Mouse (Mus musculus) heart, embryonic 16.5 days (tissue): Measurements from ENCODE around the gene Otud7b. TPM values are rescaled to one million over a fixed set of nuclear protein-coding genes. Genes with fewer than 3 reads are reported as not detected.
"Not testable (repeated sequence)": the region's sequence is repeated elsewhere in the genome, so short reads cannot be mapped to it uniquely, and the experiment has no call there.

Source experiments
- ATAC-seq: fragments of 200-750 bp; cut with Nextera tagmentation; replicated peaks from 2 replicates; pipeline ENCODE4 v1.8.0; 2017; ENCODE audit warnings: moderate number of reproducible peaks; ENCODE audit not compliant: insufficient read depth, low FRiP score; ENCODE audit errors: extremely low read depth
- H3K27ac ChIP-seq: fragments of 300-500 bp; sonication (generic); 2 replicates; pipeline ENCODE4 v1.5.1; 2014; ENCODE audit warnings: mild to moderate bottlenecking, low read length, control low read depth, moderate library complexity
- H3K27me3 ChIP-seq: fragments of 300-500 bp; sonication (generic); 2 replicates; pipeline ENCODE4 v1.6.1; 2014; ENCODE audit warnings: low read length, mixed read lengths; ENCODE audit not compliant: control insufficient read depth, insufficient read depth
- H3K36me3 ChIP-seq: fragments of 300-500 bp; sonication (generic); 2 replicates; pipeline ENCODE4 v1.6.1; 2014; ENCODE audit not compliant: control insufficient read depth, insufficient read depth
- H3K4me1 ChIP-seq: fragments of 300-500 bp; sonication (generic); 2 replicates; pipeline ENCODE4 v1.6.1; 2014; ENCODE audit warnings: low read length, mixed read lengths; ENCODE audit not compliant: control insufficient read depth, insufficient read depth
- H3K4me2 ChIP-seq: fragments of 300-500 bp; sonication (generic); 2 replicates; pipeline ENCODE4 v1.6.1; 2014; ENCODE audit warnings: low read depth, mild to moderate bottlenecking, control low read depth, low read length
- H3K4me3 ChIP-seq: fragments of 300-500 bp; sonication (generic); 2 replicates; pipeline ENCODE4 v1.5.1; 2014; ENCODE audit warnings: mild to moderate bottlenecking, control low read depth, low read length
- H3K9ac ChIP-seq: fragments of 300-500 bp; sonication (generic); 2 replicates; pipeline ENCODE4 v1.6.1; 2014; ENCODE audit warnings: low read length, control low read depth
- H3K9me3 ChIP-seq: fragments of 300-500 bp; sonication (generic); replicated peaks from 2 replicates; pipeline ENCODE4 v1.6.1; 2016; ENCODE audit warnings: low read length; ENCODE audit not compliant: control insufficient read depth
- WGBS: fragments of 180-500 bp; shearing (Covaris S2); extraction: QIAGEN DNeasy Blood & Tissue Kit; methylation state at CpG from one replicate; pipeline ENCODE4 v1.1.7; 2014; 5-methylcytosine and 5-hydroxymethylcytosine counted together
- polyA plus RNA-seq: library from polyadenylated mRNA; unstranded; fragments of >200 nt; fragmentation: Nextera tagmentation; extraction: Ambion mirVana; gene quantifications from 2 replicates; pipeline ENCODE4 v1.2.1, GENCODE M21; 2015

Gene Otud7b
- polyA plus RNA-seq, 1 experiment from 2014 or later = 18.6 TPM

- H3K4me2 ChIP-seq = no peak overlapping the region
- 88% methylated on average over 11 of the region's 11 CpGs for WGBS
These were observed 91.4 kb downstream of the Otud7b start for GRCm38 (mm10) chr3:96195616-96196313.

GRCm38 (mm10) chr3:96196437-96197128, 92.3 kb downstream of the Otud7b start:
- Histone ChIP-seq H3K4me3 (peak overlapping the region; percentile 78), H3K36me3 (peaks cover 9% of the 10 kb centered on the region), H3K27me3 (no peaks in the 10 kb centered on the region), H3K9me3 (peaks cover 6% of the 10 kb centered on the region), H3K4me2 (peak overlapping the region; percentile 93), H3K9ac (peak overlapping the region; percentile 90), H3K4me1 (peaks cover 11% of the 10 kb centered on the region), H3K27ac (peak overlapping the region; percentile 88)
- ATAC-seq = no peak
- 20% methylated on average over 27 of the region's 27 CpGs for WGBS

More at GRCm38 (mm10) chr3:96195616-96196313, 91.4 kb downstream of the Otud7b start:
- no peaks in the 10 kb centered on the region for H3K27me3 ChIP-seq
- no peak for ATAC-seq
- H3K9ac ChIP-seq = no peak overlapping the region
- H3K4me3 ChIP-seq = no peak overlapping the region
- H3K36me3 ChIP-seq = peaks cover 9% of the 10 kb centered on the region
- no peak overlapping the region for H3K27ac ChIP-seq
- peaks cover 11% of the 10 kb centered on the region for H3K4me1 ChIP-seq
- peaks cover 6% of the 10 kb centered on the region for H3K9me3 ChIP-seq

DNA sequence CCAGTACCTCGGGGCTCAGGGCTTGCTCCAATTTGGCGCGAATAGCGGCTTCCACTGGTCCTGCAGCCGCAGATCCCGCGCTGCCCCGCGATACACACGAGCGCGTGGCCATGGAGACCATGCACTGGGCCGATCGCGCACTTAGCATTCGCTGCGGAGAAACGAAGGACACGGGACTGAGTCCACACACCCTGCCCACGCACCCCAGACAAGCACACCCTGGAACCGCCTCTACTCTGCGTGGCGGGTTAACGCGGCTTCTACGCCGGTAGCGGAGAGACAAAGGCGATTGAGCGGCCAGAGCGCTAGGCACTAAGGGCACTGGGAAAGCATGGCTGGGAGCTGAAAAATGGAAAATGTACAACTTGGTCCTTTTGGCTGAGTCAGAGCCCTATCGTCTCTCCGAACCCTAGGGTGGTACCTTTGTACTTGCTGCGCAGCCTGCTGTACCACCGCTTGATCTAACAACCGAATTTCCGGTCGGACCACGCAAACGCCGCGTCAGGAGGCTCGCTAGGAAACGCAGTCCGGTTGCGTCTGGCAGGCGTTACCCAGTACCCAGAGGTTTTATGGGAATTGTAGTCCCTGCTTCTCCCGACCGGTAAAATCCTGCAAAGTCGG, 92.9 kb downstream of the Otud7b start:
- peak overlapping the region; percentile 88 for H3K27ac ChIP-seq
- under 1% methylated on average over 50 of the region's 50 CpGs for WGBS
- H3K4me1 ChIP-seq = peaks cover 11% of the 10 kb centered on the region
- H3K4me3 ChIP-seq = peak overlapping the region; percentile 78
- peaks cover 9% of the 10 kb centered on the region for H3K36me3 ChIP-seq
- H3K9me3 ChIP-seq = peaks cover 6% of the 10 kb centered on the region
- peak; percentile 89 for ATAC-seq
- H3K27me3 ChIP-seq = no peaks in the 10 kb centered on the region
- H3K4me2 ChIP-seq = peak overlapping the region; percentile 93
- H3K9ac ChIP-seq = peak overlapping the region; percentile 90

DNA sequence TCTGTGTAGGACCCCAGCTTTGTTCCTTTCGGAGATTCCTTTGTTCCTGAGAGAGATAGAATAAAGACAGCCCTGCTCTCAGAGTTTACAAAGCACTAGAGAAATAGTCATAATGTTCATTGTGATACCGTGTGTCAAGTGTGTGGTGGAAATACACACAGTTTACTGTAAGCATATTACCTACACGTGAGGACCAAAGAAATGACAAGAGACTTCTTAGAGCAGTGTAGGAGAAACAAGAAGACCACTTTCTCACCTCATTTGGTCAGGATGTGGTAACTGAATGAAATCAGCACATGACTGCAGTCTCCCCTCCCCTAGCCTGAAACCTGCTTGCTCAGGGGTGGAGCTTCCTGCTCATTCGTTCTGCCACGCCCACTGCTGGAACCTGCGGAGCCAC, 93.9 kb downstream of the Otud7b start:
- peak overlapping the region; percentile 78 for H3K4me3 ChIP-seq
- no peaks in the 10 kb centered on the region for H3K27me3 ChIP-seq
- H3K27ac ChIP-seq = peak overlapping the region; percentile 37; the same call in 1 of the 2 replicates
- H3K4me2 ChIP-seq = peak overlapping the region; percentile 93
- H3K4me1 ChIP-seq = peaks cover 11% of the 10 kb centered on the region
- H3K36me3 ChIP-seq = peaks cover 8% of the 10 kb centered on the region
- WGBS = 9% methylated on average over 6 of the region's 6 CpGs
- H3K9ac ChIP-seq = peak overlapping the region; percentile 54
- peaks cover 6% of the 10 kb centered on the region for H3K9me3 ChIP-seq
- no peak; the same call in 1 of the 2 replicates for ATAC-seq

DNA sequence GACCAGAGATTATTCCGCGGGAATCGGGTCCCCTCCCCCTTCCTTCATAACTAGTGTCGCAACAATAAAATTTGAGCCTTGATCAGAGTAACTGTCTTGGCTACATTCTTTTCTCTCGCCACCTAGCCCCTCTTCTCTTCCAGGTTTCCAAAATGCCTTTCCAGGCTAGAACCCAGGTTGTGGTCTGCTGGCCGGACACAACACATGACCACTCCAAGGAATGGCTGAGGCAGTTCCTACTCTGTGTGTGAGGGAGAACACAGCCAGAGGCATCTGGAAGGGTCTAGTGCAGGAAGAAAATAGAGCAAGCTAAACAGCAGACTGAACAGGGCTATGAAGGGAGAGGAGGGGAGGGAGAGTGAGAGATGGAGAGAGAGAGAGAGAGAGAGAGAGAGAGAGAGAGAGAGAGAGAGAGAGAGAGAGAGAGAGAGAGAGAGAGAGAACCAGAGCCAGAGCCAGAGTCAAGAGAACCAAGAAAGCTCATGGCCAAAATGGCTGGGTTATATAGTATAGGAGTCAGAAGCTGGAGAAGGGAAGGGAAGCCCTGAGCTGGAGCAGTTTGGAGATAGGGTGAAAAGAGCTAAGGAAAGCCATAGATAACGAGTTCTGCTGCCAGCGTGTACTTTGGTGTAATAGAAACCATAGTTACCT, 94.4 kb downstream of the Otud7b start:
- H3K27me3 ChIP-seq, H3K27ac ChIP-seq, H3K9me3 ChIP-seq, ATAC-seq, H3K9ac ChIP-seq, H3K36me3 ChIP-seq, H3K4me3 ChIP-seq: not testable (repeated sequence)
- Histone ChIP-seq H3K4me2 (peak overlapping the region; percentile 93), H3K4me1 (peaks cover 11% of the 10 kb centered on the region)
- 25% methylated on average over 6 of the region's 8 CpGs for WGBS

DNA sequence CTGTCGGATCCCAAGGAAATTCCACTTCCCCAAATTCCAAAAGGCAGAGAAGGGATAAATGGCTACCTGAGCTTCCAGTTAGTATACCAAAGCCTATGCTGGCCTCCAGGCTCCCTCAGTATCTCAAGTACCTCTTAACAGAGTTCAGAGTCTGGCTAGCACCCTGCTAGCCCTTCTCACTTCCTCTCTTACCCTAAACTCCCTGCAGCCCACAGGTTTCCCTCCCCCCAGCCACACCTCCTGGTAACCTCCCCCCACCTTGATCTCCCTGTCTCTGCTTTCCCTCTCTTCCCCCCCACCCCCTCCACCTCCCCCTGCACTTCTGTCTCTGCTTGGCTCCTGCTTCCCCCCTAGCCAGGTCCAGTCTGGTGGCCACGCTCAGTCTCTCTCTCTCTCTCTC, 95.4 kb downstream of the Otud7b start:
- no peak for ATAC-seq
- Histone ChIP-seq H3K9me3 (peaks cover 6% of the 10 kb centered on the region), H3K4me3 (no peak overlapping the region), H3K4me1 (peaks cover 11% of the 10 kb centered on the region), H3K4me2 (no peak overlapping the region), H3K27me3 (no peaks in the 10 kb centered on the region), H3K36me3 (peaks cover 6% of the 10 kb centered on the region), H3K9ac (no peak overlapping the region), H3K27ac (no peak overlapping the region)
- WGBS = 27% methylated on average over 2 of the region's 2 CpGs

DNA sequence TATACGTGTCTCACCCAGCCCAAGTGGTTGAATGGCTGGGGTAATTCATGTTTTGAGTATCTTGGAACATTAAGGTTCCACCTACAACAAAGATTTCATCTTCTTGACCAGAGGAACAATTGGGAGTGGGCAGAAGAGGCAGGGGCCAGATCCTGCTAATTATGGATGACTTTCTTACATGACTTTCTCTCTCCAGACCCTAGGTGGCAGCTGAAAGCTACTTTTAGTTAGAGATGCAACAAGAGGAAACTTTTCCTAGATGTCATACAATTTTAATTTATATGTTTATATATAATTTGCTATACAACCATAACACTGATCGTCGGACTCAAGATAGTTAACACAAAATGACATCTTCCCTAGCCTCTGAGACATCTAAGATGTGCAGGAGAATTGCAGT, 103.5 kb downstream of the Otud7b start:
- Histone ChIP-seq H3K4me3 (no peak overlapping the region), H3K4me2 (no peak overlapping the region), H3K27ac (no peak overlapping the region), H3K9ac (no peak overlapping the region), H3K9me3 (no peaks in the 10 kb centered on the region), H3K4me1 (0 out of 2 replicates have a peak, but pooled peaks cover 2% of the 10 kb centered on the region), H3K27me3 (no peaks in the 10 kb centered on the region), H3K36me3 (no peaks in the 10 kb centered on the region)
- ATAC-seq = no peak
- WGBS = 80% methylated on average over 3 of the region's 3 CpGs

DNA sequence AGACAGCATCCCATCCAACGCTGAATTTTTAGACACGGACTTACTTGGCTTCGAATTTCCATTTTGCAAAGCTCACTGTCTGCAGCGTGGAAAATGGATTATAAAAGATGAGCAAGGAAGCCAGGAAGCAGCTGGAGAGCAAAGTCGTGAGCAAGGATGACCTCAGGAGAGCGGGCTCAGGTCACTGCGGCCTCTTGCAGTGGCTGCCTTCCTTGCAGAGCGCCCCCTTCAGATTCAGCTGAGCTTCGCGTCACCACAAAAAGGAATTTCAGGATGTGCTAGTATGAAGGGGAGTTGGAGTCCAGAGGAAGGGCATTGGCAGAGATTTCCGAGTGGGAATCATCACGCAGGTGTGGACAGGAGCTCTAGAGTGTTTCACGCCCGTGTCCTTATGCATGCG, 104.9 kb downstream of the Otud7b start:
- ATAC-seq = no peak
- 23% methylated on average over 15 of the region's 15 CpGs for WGBS
- no peaks in the 10 kb centered on the region for H3K27me3 ChIP-seq
- no peak overlapping the region for H3K4me2 ChIP-seq
- no peaks in the 10 kb centered on the region for H3K36me3 ChIP-seq
- H3K4me1 ChIP-seq = 0 out of 2 replicates have a peak, but pooled peaks cover 2% of the 10 kb centered on the region
- no peaks in the 10 kb centered on the region for H3K9me3 ChIP-seq
- H3K9ac ChIP-seq = no peak overlapping the region
- no peak overlapping the region for H3K27ac ChIP-seq
- H3K4me3 ChIP-seq = no peak overlapping the region
